Mouse (Mus musculus) cerebellum, postnatal 14 days (tissue): Measurements from ENCODE around the gene Lrrc39.

Experiments
- DNase-seq, 2 experiments: peaks; one replicate each; pipeline ENCODE4 v3.0.0; 2021; ENCODE audit warnings: mixed read lengths in 2 of 2

Gene Lrrc39

GRCm38 (mm10) chr3:116614295-116614892 is 51.6 kb downstream of the Lrrc39 start, which contains the start of gene Trmt13:
Trmt13 (minus strand) TSS chr3:116614587.
- no peak for DNase-seq

GRCm38 (mm10) chr3:116615318-116616068 is 52.7 kb downstream of the Lrrc39 start:
- DNase-seq = no peak

GRCm38 (mm10) chr3:116618855-116619254 is 56.1 kb downstream of the Lrrc39 start:
- no peak for DNase-seq

GRCm38 (mm10) chr3:116620636-116621370 is 58.0 kb downstream of the Lrrc39 start:
- no peak for DNase-seq

- DNase-seq = no peak
Measured at GRCm38 (mm10) chr3:116622641-116623040, 59.9 kb downstream of the Lrrc39 start.

DNA sequence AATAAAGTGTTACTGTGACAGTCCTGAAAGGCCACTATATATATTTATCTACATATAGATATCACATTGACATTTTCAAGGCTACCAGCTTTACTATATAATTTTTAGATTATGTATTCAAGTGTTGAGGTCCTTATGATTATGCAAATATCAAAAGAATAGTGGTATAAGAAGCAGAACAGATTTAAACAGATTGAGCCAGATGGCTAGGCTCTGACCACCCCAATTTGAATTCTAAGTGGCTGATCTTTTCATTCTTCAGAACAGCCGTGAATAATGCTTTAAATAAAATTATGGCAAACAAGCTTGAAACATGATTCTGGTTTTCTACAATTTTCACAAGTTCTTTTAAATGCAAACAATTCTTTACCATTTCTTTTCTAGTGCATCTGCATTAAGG is 68.7 kb downstream of the Lrrc39 start:
- no peak for DNase-seq
